Mouse (Mus musculus) liver, adult 2 months (tissue): ENCODE measurements around the gene Otud4.

Experiments
- CTCF ChIP-seq: fragments of 200-500 bp; IDR thresholded peaks from 2 replicates; pipeline ENCODE4 v1.5.1; 2011; ENCODE audit warnings: low read depth, low read length, control low read depth
- POLR2A ChIP-seq: fragments of 200-500 bp; IDR thresholded peaks from 2 replicates; pipeline ENCODE4 v1.6.1; 2011; ENCODE audit warnings: low read length, control low read depth; ENCODE audit not compliant: insufficient read depth; ENCODE audit errors: extremely low read depth

GRCm38 (mm10) chr8:79706687-79707086 is 67.3 kb downstream of the Otud4 start:
- no peak for TF ChIP-seq POLR2A
- no peak for TF ChIP-seq CTCF
